Mouse (Mus musculus): ENCODE measurements around the gene Vgll4.

DNA sequence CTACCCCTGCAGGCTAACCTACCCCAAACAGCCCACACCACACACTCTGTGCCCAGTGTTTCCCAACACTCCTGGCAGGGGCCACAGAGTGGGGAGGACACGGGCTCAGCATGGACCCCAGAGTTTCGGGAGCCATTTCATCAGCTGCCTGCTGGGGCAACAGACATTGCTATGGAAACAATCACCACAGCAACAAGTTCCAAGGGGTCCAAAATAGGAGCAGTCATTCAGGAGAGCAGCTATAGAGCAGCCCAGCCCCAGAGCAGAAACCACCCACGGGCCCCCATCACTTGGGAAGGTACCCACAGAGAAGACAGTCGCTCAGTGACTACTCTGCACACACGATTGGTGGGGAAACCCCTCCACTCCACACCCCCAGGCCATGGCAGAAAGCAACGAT lies 77.4 kb downstream of the Vgll4 start:
- TF ChIP-seq GATA1 (IDR thresholded peaks at IDR 0.05; ENCODE audit: low read length) (no peak), TAL1 (IDR thresholded peaks at IDR 0.05; ENCODE audit: low read length) (no peak)

Data from erythroblast, embryonic 14.5 days (primary cell).